Mouse (Mus musculus) brain, embryonic 14.5 days (tissue): ENCODE data around the gene Npas3.

Experiments
- CTCF ChIP-seq: fragments of 200-500 bp; IDR thresholded peaks from 2 replicates; pipeline ENCODE4 v1.5.1; 2012; ENCODE audit warnings: inconsistent platforms, mild to moderate bottlenecking, moderate library complexity, borderline replicate concordance; ENCODE audit not compliant: insufficient read depth, insufficient read length; ENCODE audit errors: extremely low read depth
- POLR2A ChIP-seq: fragments of 200-500 bp; IDR thresholded peaks from 2 replicates; pipeline ENCODE4 v1.6.1; 2012; ENCODE audit warnings: mild to moderate bottlenecking, inconsistent platforms, borderline replicate concordance; ENCODE audit not compliant: poor library complexity, insufficient read depth, insufficient read length, severe bottlenecking; ENCODE audit errors: extremely low read depth

DNA sequence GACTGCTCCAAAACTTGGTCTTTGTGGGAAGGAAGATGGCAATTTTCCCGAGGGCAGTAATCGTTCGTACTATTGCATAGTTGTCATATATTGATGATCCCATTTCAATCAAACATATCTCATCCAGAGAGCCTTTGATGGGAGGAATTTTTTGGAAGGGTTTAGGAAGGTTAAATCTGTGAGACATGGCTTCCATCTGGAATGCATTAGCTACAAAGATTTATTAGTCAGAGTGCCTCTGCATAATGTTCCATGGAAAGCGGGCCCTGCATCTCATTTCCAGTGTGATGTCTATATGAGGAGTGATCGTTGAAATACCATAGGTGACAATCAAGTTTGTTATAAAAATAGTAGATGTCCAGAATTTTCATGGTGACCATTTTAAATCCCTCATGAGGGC is 480.8 kb downstream of the Npas3 start:
- TF ChIP-seq CTCF = no peak
- TF ChIP-seq POLR2A = no peak
